Mouse (Mus musculus) cerebellum, postnatal 25 days (tissue): ENCODE measurements at regions not wholly inside any gene's neighbourhood (a gene's known extent, or its start where the extent isn't known, plus 50 kb on each side); places are given as distances from the start of the nearest gene placed in this dataset.

Experiments used
- DNase-seq, 2 experiments: peaks; one replicate each; pipeline ENCODE4 v3.0.0; 2021; ENCODE audit warnings: mixed read lengths in 2 of 2

DNA sequence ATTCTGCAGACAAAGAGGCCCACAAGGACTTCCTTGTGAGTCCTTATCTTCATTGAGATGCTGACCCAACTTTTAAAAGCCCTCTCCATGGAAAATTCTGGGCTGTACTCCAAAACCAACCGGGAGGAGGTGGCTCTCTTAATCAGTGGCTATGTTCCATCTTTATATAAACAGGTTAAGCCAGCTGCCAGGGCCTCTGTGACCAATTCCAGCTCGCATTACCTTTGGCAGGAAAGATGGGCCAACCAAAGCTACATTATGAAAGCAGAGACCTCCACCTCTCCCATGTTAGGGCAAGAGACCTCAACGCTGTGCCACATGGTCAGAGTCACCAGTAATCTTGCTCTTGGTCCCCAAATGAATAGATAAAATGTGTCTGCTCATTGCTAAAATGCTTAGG, 192.0 kb upstream of the Cited2 start:
- no peak for DNase-seq

DNA sequence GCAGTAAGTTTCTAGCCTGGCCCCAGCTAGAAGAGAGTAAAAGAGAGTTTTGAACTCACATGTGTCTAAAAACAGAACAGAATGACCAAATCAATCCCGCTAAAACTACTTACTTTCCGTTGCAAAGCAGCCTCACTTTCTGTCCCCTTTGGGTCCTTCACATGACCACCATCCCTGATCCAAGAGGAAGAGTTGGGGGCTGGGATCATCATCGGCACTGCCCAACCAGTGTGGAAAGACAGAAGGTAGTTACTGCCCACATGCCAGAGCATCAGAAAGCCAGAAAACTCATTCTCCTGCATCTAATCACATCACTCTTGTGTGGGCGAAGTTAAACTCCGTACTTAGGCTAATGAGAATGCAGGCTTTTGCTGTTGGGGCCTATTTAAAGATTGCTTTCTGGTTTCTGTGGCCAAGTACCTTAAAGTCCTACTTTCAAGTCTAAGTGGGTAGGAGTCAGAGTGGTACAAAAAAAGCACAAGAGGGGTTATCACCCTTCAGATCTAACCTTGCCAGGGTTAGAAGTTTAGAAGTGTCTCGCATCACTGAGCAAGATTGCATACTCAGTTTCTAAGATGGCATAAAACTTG, 184.0 kb upstream of the Cited2 start:
- DNase-seq: no peak

DNA sequence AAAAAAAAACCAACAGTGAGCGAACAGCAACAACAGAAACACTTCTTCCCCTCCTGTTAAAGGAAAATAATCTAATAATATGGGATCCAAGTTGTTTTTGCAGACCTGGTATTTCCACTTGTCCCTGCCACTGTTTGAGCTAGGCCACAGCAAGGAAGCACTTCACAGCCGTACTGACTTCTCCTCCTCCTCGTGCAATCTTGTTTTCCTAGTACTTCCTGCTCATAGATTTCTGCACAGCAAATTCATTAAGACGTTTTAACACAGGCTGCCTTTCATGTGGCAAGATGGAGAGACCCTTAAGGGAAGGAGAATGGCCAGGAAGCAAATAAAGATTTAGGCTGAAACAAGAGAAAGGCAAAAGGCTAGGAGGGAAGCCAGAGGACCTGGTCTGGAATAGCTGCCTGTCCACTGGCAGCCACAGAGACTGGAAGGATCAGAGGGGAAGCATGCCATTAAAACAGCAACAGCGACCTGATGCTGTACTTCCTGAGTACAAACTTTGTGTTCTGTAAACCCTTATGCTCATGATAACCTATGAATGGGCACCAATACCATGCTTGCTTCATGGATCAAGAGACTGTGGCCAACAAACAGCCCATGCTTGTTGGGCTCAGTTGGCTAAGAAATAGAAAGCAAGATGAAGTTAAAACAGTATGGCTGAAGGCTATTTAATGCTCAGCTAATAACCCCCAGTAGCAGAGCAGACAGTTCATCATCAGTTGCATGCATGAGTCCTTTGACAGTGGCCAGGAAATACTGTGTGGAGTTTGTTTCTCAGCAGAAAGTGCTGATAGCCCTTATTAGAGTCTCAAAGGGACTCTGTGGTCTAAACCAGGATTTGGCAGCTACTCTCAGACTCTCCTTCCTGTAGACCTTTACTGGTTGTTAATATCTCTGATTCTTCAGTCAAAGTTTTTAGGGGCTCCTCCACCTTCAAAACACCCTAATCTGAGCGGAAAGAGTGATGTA, 182.3 kb upstream of the Cited2 start:
- no peak for DNase-seq

- no peak for DNase-seq
These were observed 180.7 kb upstream of the Cited2 start for GRCm38 (mm10) chr10:17542104-17542846.

GRCm38 (mm10) chr10:17542847-17543421, 180.1 kb upstream of the Cited2 start:
- no peak for DNase-seq

GRCm38 (mm10) chr10:17545291-17545690, 177.7 kb upstream of the Cited2 start:
- no peak for DNase-seq

GRCm38 (mm10) chr10:17547986-17548385, 175.0 kb upstream of the Cited2 start:
- DNase-seq: no peak

DNA sequence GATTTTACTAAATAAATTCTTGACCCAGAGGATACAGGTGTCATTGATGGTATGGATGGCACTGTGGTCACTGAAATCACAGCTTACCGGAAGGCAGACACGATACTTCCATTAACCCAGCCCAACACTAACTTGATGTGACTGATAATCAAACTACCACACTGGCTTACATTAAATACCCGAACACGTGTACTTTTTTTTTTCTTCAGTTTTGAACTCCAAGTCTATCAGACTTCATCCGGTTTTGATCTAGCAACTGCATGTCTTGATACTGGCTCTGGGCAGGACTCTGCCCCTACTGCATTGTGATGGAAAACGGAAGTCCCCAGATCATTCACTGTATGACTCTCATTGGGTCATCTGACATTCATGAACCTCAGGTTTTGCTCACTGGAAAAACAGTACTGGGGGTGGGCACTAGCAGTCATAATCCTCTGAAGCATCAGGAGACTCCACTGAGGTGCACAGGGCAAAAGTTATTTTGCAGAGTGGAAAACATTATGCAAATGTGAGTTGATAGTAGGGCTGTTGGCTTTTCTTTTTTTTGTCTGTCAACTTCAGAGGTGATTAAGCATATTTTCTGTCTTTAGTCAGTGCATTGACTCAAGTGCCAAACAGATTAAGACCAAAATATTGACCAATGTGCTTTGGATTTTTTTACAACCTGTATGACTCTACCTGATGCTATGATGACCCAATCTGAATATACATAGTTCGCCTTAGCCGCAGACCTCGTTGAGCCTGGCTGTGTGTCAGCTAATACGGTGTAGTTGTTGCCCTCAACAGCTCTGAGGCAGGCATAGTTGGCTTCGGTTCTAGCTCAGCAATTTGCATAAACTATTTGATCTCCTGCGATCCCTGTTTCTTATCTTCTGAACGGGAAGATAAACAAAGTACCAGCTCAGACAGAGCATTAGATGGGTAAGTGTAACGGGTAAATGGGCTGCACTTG, 174.1 kb upstream of the Cited2 start:
- no peak for DNase-seq

DNA sequence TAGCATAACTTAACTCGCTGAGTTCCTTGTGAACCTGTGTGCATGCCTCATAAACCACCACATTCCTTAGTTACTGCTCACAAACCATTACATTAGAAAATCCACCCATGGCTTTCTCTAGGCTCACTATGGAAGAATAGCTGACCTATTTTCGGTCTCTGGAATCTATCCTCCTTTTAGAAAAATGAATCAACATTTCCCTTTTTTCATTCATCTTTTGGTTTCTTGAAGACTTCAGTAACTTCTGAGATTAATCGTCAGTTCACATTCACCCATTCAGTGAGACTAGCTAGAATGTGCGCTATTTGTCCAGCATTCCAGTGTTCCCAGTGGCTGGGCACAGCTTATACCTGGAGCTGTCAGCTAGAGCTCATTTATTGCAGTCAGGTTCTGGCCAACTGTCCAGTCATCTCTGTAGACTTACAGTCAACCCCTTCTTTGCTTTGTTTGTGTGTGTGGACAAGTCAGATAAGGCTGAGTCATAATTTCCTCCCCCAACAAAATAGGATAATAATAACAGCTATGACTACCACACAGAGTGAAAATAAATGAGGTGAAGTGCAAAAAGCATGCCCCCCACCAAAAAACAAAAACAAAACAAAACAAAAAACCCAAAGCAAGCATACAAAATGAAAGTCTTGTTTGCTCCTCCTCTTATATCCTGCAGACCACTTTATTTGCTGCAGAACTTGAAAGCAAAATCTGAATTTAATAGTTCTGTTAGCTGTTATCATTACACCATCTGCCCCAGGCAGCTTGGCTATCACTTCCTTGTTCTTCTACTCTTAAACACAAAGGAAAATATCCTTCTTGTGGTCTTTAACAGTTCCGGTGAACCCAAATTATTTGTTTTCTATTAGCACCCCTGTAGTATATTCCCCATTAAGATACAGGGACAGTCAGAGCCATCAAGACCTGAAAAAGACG, 173.0 kb upstream of the Cited2 start:
- no peak for DNase-seq

GRCm38 (mm10) chr10:17550638-17551013, 172.4 kb upstream of the Cited2 start:
- DNase-seq: no peak

DNA sequence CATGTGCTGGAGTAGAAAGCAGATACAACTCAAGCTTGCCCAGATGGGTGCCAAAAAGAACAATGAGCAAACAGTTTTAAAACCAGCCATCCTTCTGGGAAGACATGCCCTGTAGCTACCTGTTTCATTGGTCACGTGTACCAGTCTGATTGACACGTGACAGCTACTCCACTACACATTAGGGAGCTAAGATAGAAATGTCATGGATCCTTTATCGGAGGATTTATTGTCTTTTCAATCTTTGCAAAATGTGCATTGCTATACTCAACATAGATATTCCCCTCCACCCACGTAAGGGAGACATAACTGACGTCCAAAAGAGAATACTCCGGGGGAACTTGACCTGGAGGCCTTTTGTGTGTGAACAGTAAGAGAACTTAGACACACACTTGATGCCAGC, 171.1 kb upstream of the Cited2 start:
- DNase-seq: no peak

- DNase-seq: no peak
These were observed 170.7 kb upstream of the Cited2 start for GRCm38 (mm10) chr10:17552277-17552676.

DNA sequence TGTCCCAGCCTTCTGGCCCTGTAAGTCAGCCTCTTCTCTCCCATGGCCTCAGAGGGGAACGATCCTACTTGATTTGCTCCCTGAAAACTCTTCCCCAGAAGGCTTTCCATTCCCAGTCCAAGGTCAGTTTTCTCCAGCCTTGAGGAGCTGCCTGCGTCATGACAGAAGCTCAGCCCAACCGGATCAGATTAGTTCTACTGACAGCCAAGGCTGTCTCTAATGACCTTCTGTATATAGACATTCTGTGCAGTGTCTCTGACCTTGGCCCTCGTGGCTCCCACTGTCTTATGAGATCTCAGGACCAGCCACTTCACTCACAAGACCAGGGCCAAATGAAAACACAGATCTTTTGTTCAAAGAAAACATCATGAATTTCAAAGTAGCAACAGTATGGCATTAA, 166.6 kb upstream of the Cited2 start:
- DNase-seq: no peak

DNA sequence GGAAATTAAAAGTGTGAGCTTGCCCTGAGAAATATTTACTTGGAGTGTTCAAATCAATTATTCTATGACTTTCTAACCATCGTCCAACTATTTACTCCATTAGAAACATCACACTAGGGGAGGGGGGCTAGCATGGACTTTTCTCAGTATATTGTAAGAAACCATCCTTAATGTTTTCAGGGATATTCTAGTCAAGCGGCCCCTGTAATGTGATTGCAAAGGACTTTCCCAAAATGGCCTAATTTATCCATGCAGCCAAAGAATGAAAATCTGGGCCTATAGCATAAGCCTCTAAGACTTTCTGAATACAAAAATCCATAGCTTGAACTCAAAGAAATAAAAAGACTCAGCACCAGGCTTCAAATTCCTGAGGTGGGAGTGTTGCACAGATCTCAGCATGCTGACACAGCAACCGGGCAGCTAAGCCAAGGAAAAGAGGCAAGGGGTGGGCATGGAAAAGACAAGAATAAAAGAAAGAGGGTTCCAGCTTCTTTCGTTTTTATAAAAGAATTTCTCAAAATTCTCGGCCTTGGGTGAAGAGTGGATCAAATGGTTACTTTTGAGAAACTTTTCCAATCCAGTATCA, 163.6 kb upstream of the Cited2 start:
- DNase-seq: no peak

- DNase-seq: no peak
These were observed 163.0 kb upstream of the Cited2 start for GRCm38 (mm10) chr10:17559980-17560379.

DNA sequence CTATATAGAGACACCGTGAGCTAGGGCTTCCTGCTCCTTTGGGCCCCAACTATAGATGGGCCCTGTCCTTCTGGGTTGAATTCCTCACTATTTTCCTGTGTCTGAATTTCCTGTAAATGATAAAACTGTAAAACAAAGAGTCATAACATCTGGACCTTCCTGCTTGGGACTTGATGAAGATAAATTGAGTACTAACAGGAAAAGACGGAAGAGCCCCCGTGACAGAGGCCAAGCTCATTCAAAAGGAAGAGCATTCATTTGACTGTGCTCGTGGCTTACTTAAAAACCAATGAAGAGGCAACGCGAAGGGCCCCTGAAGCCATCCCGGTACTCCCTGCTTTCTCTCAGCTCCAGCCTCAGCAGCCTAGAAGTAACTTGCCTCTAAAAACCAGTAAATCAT, 161.6 kb upstream of the Cited2 start:
- DNase-seq: no peak

GRCm38 (mm10) chr10:17561977-17562376, 161.0 kb upstream of the Cited2 start:
- DNase-seq: no peak

- peak in 1 of 2 experiments; percentile 11 for DNase-seq
These were observed 160.3 kb upstream of the Cited2 start for GRCm38 (mm10) chr10:17562410-17563350.

- DNase-seq: no peak
These were observed 159.7 kb upstream of the Cited2 start for GRCm38 (mm10) chr10:17563351-17563749.
